Comparison of ENCODE assay signal across 16 mouse cellular contexts in the genomic region with DNA sequence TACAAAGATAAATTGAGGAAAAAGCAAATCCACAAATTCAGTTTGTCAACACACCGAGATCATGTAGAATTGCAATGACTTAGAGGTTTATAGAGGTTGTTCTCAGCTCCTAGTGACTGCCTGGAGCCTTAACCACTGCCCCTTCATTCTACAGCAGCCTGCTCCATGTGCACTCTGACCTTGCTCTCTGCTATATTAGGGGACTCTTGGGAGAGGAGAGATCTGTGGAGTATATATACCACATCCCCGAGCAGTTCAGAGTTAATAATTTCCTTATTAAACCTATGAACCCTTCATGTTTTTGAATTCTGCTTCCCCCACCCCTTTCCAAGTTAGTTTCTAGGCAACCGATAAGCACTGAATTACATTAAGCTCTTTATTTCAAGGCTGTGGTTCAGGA.
"Had no signal": no experiment of that assay in that cellular context is flagged by ENCODE, and none has a peak within 500 bp of the region (broad histone marks: within the 10 kb centered on the region; RNA-seq: fewer than 3 reads in every experiment).

No protein-coding gene starts in this region.

- H3K9me3 ChIP-seq: limb, embryonic 12.5 days; liver, embryonic 13.5 days; lung, embryonic 15.5 days; megakaryocyte, embryonic 14.5 days; midbrain, embryonic 13.5 days had no signal

- H3K4me2 ChIP-seq: limb, embryonic 12.5 days; liver, embryonic 13.5 days; lung, embryonic 15.5 days; midbrain, embryonic 13.5 days had no signal

- H3K4me1 ChIP-seq: limb, embryonic 12.5 days; liver, embryonic 13.5 days; lung, embryonic 15.5 days; megakaryocyte, embryonic 14.5 days had no signal

- H3K9ac ChIP-seq: limb, embryonic 12.5 days; liver, embryonic 13.5 days; liver, postnatal 0 days; lung, embryonic 15.5 days; midbrain, embryonic 13.5 days had no signal

- H3K27me3 ChIP-seq: limb, embryonic 12.5 days; liver, embryonic 13.5 days; lung, embryonic 15.5 days; megakaryocyte, embryonic 14.5 days; midbrain, embryonic 13.5 days had no signal

- H3K36me3 ChIP-seq: limb, embryonic 12.5 days; liver, embryonic 13.5 days; lung, embryonic 15.5 days; midbrain, embryonic 13.5 days had no signal

- DNase-seq: kidney, adult 9 months; kidney, postnatal 10 days; kidney, postnatal 4 days; liver; liver, embryonic 13.5 days; liver, postnatal 0 days; lung, postnatal 14 days; right cerebral cortex, postnatal 14 days; thymus, postnatal 36 days had no signal

- H3K27ac ChIP-seq: layer of hippocampus, adult 2 months; limb, embryonic 12.5 days; liver, embryonic 13.5 days; lung, embryonic 15.5 days; macrophage; midbrain, embryonic 13.5 days had no signal

- ATAC-seq: intestine, postnatal 0 days; liver, postnatal 0 days; midbrain, embryonic 13.5 days had no signal

- H3K4me3 ChIP-seq: layer of hippocampus, adult 2 months; limb, embryonic 12.5 days; liver, embryonic 13.5 days; lung, embryonic 15.5 days; megakaryocyte, embryonic 14.5 days; midbrain, embryonic 13.5 days had no signal
